Mouse (Mus musculus) limb, embryonic 14.5 days (tissue): ENCODE measurements around the gene Actbl2. TPM values are rescaled to one million over a fixed set of nuclear protein-coding genes. Genes with fewer than 3 reads are reported as not detected.

Experiments used
- ATAC-seq: fragments of 200-750 bp; cut with Nextera tagmentation; 2 replicates; pipeline ENCODE4 v1.8.0; 2017; ENCODE audit warnings: low read depth, moderate number of reproducible peaks, moderate TSS enrichment; ENCODE audit not compliant: low FRiP score
- DNase-seq: peaks from one replicate; pipeline ENCODE4 v3.0.0-alpha.2; 2015; ENCODE audit warnings: low spot score
- H3K27ac ChIP-seq: fragments of 300-500 bp; sonication (generic); replicated peaks from 2 replicates; pipeline ENCODE4 v1.5.1; 2014; ENCODE audit warnings: low read depth, mild to moderate bottlenecking, low read length, moderate library complexity, mixed read lengths
- H3K27me3 ChIP-seq: fragments of 300-500 bp; sonication (generic); 2 replicates; pipeline ENCODE4 v1.6.1; 2014; ENCODE audit warnings: low read length, mixed read lengths; ENCODE audit not compliant: control insufficient read depth, insufficient read depth
- H3K36me3 ChIP-seq: fragments of 300-500 bp; sonication (generic); 2 replicates; pipeline ENCODE4 v1.6.1; 2014; ENCODE audit warnings: mild to moderate bottlenecking, low read length, moderate library complexity, mixed read lengths; ENCODE audit not compliant: control insufficient read depth, insufficient read depth
- H3K4me1 ChIP-seq: fragments of 300-500 bp; sonication (generic); 2 replicates; pipeline ENCODE4 v1.6.1; 2014; ENCODE audit warnings: antibody characterized with exemption, low read length, mixed read lengths; ENCODE audit not compliant: control insufficient read depth, insufficient read depth
- H3K4me2 ChIP-seq: fragments of 300-500 bp; sonication (generic); replicated peaks from 2 replicates; pipeline ENCODE4 v1.6.1; 2014; ENCODE audit warnings: low read depth, mild to moderate bottlenecking, low read length, moderate library complexity; ENCODE audit not compliant: severe bottlenecking
- H3K4me3 ChIP-seq: fragments of 300-500 bp; sonication (generic); replicated peaks from 2 replicates; pipeline ENCODE4 v1.5.1; 2014; ENCODE audit warnings: low read length
- H3K9ac ChIP-seq: fragments of 300-500 bp; sonication (generic); 2 replicates; pipeline ENCODE4 v1.6.1; 2014; ENCODE audit warnings: mild to moderate bottlenecking, low read depth, low read length, moderate library complexity; ENCODE audit not compliant: severe bottlenecking
- H3K9me3 ChIP-seq: fragments of 300-500 bp; sonication (generic); 2 replicates; pipeline ENCODE4 v1.6.1; 2016; ENCODE audit warnings: low read length; ENCODE audit not compliant: control insufficient read depth
- POLR2A ChIP-seq: fragments of 200-500 bp; IDR thresholded peaks from 2 replicates; pipeline ENCODE4 v1.8.0; 2012; ENCODE audit warnings: inconsistent platforms, mild to moderate bottlenecking, moderate library complexity, borderline replicate concordance; ENCODE audit not compliant: insufficient read depth, insufficient read length; ENCODE audit errors: extremely low read depth
- WGBS: fragments of 180-500 bp; shearing (Covaris S2); extraction: QIAGEN DNeasy Blood & Tissue Kit; methylation state at CpG from one replicate; pipeline ENCODE4 v1.1.7; 2014; 5-methylcytosine and 5-hydroxymethylcytosine counted together
- polyA plus RNA-seq, 2 experiments: library from polyadenylated mRNA; depleted of rRNA in 1 of 2; stranded (reverse) in 1 of 2; unstranded in 1 of 2; fragments of >200 nt; fragmentation: Nextera tagmentation in 1 of 2; extraction: Ambion mirVana in 1 of 2; gene quantifications; 2 replicates each; pipeline versions ENCODE4 v1.2.1 to v1.2.3; 2012 to 2014

Actbl2 gene
- 0.03 and 0.04 TPM in 2 replicates for polyA plus RNA-seq (2012; rRNA removed)
- not detected in 2 replicates for polyA plus RNA-seq (2014; fragmentation: Nextera tagmentation; extraction: Ambion mirVana)

DNA sequence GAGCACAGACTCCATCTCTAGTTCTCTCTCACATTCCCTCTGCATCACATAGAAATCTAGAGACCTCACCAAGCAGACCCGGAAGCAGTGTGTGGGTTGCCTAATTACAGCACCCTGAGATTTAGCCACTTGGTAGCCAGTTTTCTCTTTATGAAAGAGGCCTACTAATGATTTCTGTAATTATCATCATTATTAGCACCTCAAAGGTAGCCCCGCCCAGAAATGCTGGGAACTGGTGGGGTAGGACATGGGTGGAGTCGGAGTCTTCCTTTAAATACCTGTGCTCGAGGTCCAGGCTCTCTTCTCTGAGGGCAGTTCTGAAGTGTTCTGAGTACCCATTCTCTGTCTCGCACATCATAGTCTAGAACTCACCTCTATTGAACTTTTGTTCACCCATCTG lies at the start of gene Actbl2:
TSS of gene Actbl2 (plus strand) at position 301 of the 400 bp plus-strand sequence.
- no peaks in the 10 kb centered on the region for H3K9me3 ChIP-seq

DNA sequence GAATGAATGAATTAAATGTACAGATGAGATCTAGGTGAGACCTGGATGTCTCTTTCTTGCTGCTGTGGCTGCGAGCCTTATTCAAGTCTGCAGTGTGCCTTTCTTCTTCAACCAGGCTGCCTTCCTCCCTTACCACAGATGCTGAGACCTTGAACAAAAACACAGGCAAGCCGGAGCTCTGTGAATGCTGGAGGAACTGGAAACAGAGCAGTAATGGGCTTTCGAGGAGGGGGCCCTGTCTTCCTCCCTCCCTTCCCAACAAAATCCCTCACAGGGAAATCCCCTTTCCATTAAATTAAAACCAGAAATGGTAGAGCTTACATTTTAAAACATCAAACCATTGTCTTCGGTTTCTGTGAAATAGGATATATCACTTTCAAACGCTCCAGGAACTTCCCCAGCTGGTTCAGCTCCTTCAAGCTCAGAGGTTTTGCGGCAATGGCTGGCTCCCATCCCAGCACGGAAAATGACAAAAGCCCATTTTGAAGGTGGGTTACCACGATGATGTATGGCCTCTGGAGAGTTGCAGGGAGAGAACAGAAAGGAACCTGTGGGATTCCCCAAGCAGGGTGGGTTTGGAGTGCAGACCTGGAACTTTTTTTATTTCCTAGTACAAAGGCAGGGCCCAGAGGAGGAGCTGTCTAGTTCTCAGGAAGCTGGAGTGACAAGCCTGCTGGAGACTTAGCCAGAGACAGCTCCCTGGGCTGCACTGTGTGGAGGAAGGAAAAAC lies 44.0 kb upstream of the Actbl2 start:
- Histone ChIP-seq H3K9me3 (no peaks in the 10 kb centered on the region), H3K27ac (peak overlapping the region; percentile 61), H3K9ac (no peak overlapping the region), H3K27me3 (no peaks in the 10 kb centered on the region), H3K4me2 (peak overlapping the region; percentile 14), H3K36me3 (no peaks in the 10 kb centered on the region), H3K4me1 (peaks cover 13% of the 10 kb centered on the region), H3K4me3 (no peak overlapping the region)
- WGBS, result 18% methylated on average over 8 of the region's 8 CpGs
- ATAC-seq (peak; percentile 88), DNase-seq (peak; percentile 76)
- no peak for TF ChIP-seq POLR2A

More for the DNA sequence above, at the start of gene Actbl2:
- TF ChIP-seq POLR2A, result no peak
- ATAC-seq (no peak), DNase-seq (no peak)
- 88% methylated on average over 5 of the region's 5 CpGs for WGBS
- no peak within 1 kb of the TSS for H3K27ac ChIP-seq
- peaks cover 3% of the 10 kb centered on the region; the same call in 1 of the 2 replicates for H3K4me1 ChIP-seq
- H3K9ac ChIP-seq, result no peak within 1 kb of the TSS
- H3K36me3 ChIP-seq, result no peaks in the 10 kb centered on the region
- no peaks in the 10 kb centered on the region for H3K27me3 ChIP-seq
- H3K4me3 ChIP-seq, result no peak within 1 kb of the TSS
- no peak within 1 kb of the TSS for H3K4me2 ChIP-seq

DNA sequence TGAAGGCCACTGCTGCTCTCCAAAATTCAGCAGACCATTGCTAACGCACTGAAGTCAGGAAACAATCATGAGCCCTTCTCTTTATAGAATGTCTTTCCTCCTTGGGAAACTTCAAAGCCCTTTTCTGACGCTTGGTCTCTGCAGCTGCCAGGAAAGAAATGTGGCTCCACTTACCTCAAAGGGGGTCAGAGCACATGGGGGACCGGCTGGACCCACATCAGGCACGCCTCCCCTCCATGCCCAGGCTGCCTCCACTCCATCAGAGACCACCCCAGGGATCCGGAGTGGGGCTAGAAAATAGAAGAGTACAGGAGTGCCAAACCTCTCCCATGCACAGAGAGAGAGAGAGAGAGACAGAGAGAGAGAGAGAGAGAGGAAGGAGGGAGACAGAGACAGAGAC lies 26.0 kb upstream of the Actbl2 start:
- Histone ChIP-seq H3K27ac (no peak overlapping the region), H3K9ac (no peak overlapping the region), H3K36me3 (no peaks in the 10 kb centered on the region), H3K4me1 (peaks cover 8% of the 10 kb centered on the region), H3K4me2 (no peak overlapping the region), H3K9me3 (no peaks in the 10 kb centered on the region), H3K27me3 (no peaks in the 10 kb centered on the region), H3K4me3 (no peak overlapping the region)
- WGBS, result 13% methylated on average over 5 of the region's 5 CpGs
- peak; percentile 49 for DNase-seq
- peak; percentile 50; the same call in 1 of the 2 replicates for ATAC-seq
- TF ChIP-seq POLR2A, result no peak

DNA sequence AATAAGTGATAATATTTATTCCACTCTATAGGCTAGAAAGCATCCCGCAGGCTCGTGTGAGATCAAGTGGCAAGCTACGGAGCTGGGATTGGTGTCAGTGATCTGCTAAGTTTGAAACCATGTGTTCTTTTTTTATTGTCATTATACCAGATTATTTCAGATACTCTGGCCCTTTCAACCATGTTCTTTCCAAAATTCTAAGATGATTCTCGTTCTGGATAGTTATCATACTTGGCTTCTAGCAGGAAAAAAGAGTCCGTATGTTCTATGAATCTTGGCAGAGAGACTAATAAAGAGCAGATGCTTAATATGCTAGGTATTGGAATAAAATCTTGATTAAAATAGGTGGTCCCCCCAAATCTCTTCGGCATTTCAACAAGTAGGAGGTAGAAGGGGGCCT lies 25.3 kb upstream of the Actbl2 start:
- no peaks in the 10 kb centered on the region for H3K9me3 ChIP-seq
- no peak overlapping the region for H3K27ac ChIP-seq
- TF ChIP-seq POLR2A, result no peak
- H3K36me3 ChIP-seq, result no peaks in the 10 kb centered on the region
- peaks cover 8% of the 10 kb centered on the region for H3K4me1 ChIP-seq
- 53% methylated on average over 6 of the region's 6 CpGs for WGBS
- no peak for DNase-seq
- H3K27me3 ChIP-seq, result no peaks in the 10 kb centered on the region
- no peak overlapping the region for H3K4me2 ChIP-seq
- H3K4me3 ChIP-seq, result no peak overlapping the region
- no peak for ATAC-seq
- no peak overlapping the region for H3K9ac ChIP-seq

DNA sequence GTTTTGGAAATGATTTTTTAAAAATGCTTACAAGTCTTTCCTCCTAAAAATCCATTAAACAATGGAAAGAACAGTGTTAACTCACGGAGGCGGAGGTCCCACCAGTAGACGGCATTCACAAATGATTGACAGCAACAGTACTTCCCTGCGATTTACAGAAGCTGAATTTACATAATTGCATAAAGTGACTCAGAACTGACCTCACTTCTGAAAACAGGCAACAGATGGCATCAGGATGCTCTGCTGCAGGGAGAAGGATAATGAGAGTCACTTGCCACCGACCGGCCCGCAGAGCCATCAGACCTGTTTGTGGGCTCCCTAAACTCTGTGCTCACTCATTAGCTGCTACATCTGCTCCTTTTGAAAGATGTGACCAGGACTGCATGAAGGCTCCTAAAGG lies 22.4 kb upstream of the Actbl2 start:
- H3K9me3 ChIP-seq, result no peaks in the 10 kb centered on the region
- peaks cover 8% of the 10 kb centered on the region for H3K4me1 ChIP-seq
- 63% methylated on average over 7 of the region's 7 CpGs for WGBS
- no peak overlapping the region for H3K4me2 ChIP-seq
- no peak overlapping the region for H3K9ac ChIP-seq
- no peak for ATAC-seq
- no peaks in the 10 kb centered on the region for H3K36me3 ChIP-seq
- H3K4me3 ChIP-seq, result no peak overlapping the region
- H3K27ac ChIP-seq, result no peak overlapping the region
- no peak for DNase-seq
- H3K27me3 ChIP-seq, result no peaks in the 10 kb centered on the region
- TF ChIP-seq POLR2A, result no peak
